Mouse (Mus musculus) G1E (cell line): ENCODE results near the gene Tmem101. TPM values are rescaled to one million over a fixed set of nuclear protein-coding genes. Genes with fewer than 3 reads are reported as not detected.
"Not testable (repeated sequence)": the region's sequence is repeated elsewhere in the genome, so short reads cannot be mapped to it uniquely, and the experiment has no call there.

Source experiments
- ATAC-seq: 2 replicates; pipeline ENCODE4 v1.8.0; 2016; ENCODE audit warnings: mild to moderate bottlenecking; ENCODE audit not compliant: insufficient number of reproducible peaks, poor library complexity, low FRiP score, severe bottlenecking; ENCODE audit errors: extremely low read depth
- DNase-seq: peaks from one replicate; pipeline ENCODE4 v3.0.0; 2012; ENCODE audit warnings: low spot score
- H3K27me3 ChIP-seq: 2 replicates; pipeline ENCODE4 v1.6.1; 2012; ENCODE audit warnings: mild to moderate bottlenecking, low read length, inconsistent platforms; ENCODE audit not compliant: insufficient read depth
- H3K36me3 ChIP-seq: replicated peaks from 2 replicates; pipeline ENCODE3; 2012; ENCODE audit warnings: mild to moderate bottlenecking, inconsistent platforms
- H3K4me1 ChIP-seq: 2 replicates; pipeline ENCODE4 v1.6.1; 2012; ENCODE audit warnings: low read depth, low read length, inconsistent platforms, mixed read lengths; ENCODE audit not compliant: insufficient read depth
- H3K4me3 ChIP-seq: 2 replicates; pipeline ENCODE4 v1.5.1; 2012; ENCODE audit warnings: low read depth, mild to moderate bottlenecking, inconsistent platforms, low read length, moderate library complexity, mixed read lengths
- H3K9me3 ChIP-seq: replicated peaks from 2 replicates; pipeline ENCODE4 v1.6.1; 2012; ENCODE audit warnings: inconsistent platforms
- CTCF ChIP-seq: IDR thresholded peaks from 2 replicates; pipeline ENCODE4 v1.5.1; 2012; ENCODE audit warnings: low read depth, low read length, inconsistent platforms, mixed read lengths
- GATA1 ChIP-seq: IDR thresholded peaks from 2 replicates; pipeline ENCODE4 v1.6.1; 2012; ENCODE audit warnings: borderline replicate concordance, low read length, inconsistent platforms, mixed read lengths
- GATA2 ChIP-seq: IDR thresholded peaks from 2 replicates; pipeline ENCODE4 v1.6.1; 2012; ENCODE audit warnings: low read depth, low read length, inconsistent platforms, borderline replicate concordance
- POLR2AphosphoS5 ChIP-seq: IDR thresholded peaks from 2 replicates; pipeline ENCODE4 v1.6.1; 2012; ENCODE audit warnings: low read depth, low read length, inconsistent platforms; ENCODE audit not compliant: insufficient replicate concordance
- TAL1 ChIP-seq: conservative IDR thresholded peaks from 2 replicates; pipeline ENCODE4 v1.6.1; 2012; ENCODE audit warnings: low read depth, low read length, inconsistent platforms, mixed read lengths
- polyA plus RNA-seq: library from polyadenylated mRNA; stranded (reverse); fragments of >175 nt; gene quantifications from 2 replicates; pipeline ENCODE4 v1.2.3, GENCODE M21; 2012
- total RNA-seq, 2 experiments: library from RNA; stranded (forward) in 1 of 2; stranded (reverse) in 1 of 2; fragments of 200-1000 nt in 1 of 2; fragments of >200 nt in 1 of 2; fragmentation: Nextera tagmentation in 1 of 2; gene quantifications; 2 replicates each; pipeline ENCODE4 v1.2.3; 2014 to 2017

Tmem101 gene
- total and polyA plus RNA-seq, 3 experiments: 10.2 to 16.7 (median 14.3) TPM

GRCm38 (mm10) chr11:102159781-102160180, 3.6 kb upstream of the Tmem101 start:
- Histone ChIP-seq H3K27me3 (no peaks in the 10 kb centered on the region), H3K9me3 (no peaks in the 10 kb centered on the region), H3K4me3 (no peak overlapping the region), H3K36me3 (peaks cover 54% of the 10 kb centered on the region), H3K4me1 (peaks cover 17% of the 10 kb centered on the region)
- DNase-seq: no peak
- no peak for TF ChIP-seq POLR2AphosphoS5
- TF ChIP-seq GATA1: no peak
- no peak for TF ChIP-seq GATA2
- no peak for TF ChIP-seq TAL1
- TF ChIP-seq CTCF: no peak
- no peak for ATAC-seq

GRCm38 (mm10) chr11:102158024-102158423, 1.8 kb upstream of the Tmem101 start:
- H3K9me3 ChIP-seq, DNase-seq, H3K4me3 ChIP-seq, H3K27me3 ChIP-seq, ATAC-seq: not testable (repeated sequence)
- Histone ChIP-seq H3K4me1 (peaks cover 23% of the 10 kb centered on the region), H3K36me3 (peaks cover 55% of the 10 kb centered on the region)

GRCm38 (mm10) chr11:102156786-102157089, 534 bp upstream of the Tmem101 start:
- H3K36me3 ChIP-seq: peaks cover 51% of the 10 kb centered on the region
- no peaks in the 10 kb centered on the region for H3K9me3 ChIP-seq
- TF ChIP-seq TAL1: no peak
- TF ChIP-seq CTCF: no peak
- no peak for TF ChIP-seq POLR2AphosphoS5
- TF ChIP-seq GATA1: no peak
- TF ChIP-seq GATA2: no peak
- H3K4me3 ChIP-seq: no peak overlapping the region; the same call in 1 of the 2 replicates
- ATAC-seq (no peak), DNase-seq (no peak)
- H3K4me1 ChIP-seq: peaks cover 23% of the 10 kb centered on the region
- H3K27me3 ChIP-seq: no peaks in the 10 kb centered on the region

GRCm38 (mm10) chr11:102147213-102147989, 8.8 kb downstream of the Tmem101 start:
- Histone ChIP-seq H3K27me3 (peaks cover 52% of the 10 kb centered on the region), H3K9me3 (peaks cover 9% of the 10 kb centered on the region), H3K36me3 (peaks cover 4% of the 10 kb centered on the region), H3K4me1 (peaks cover 14% of the 10 kb centered on the region), H3K4me3 (no peak overlapping the region)
- no peak for DNase-seq
- TF ChIP-seq POLR2AphosphoS5 (no peak), TAL1 (no peak), GATA1 (no peak), CTCF (no peak), GATA2 (no peak)
- no peak for ATAC-seq

GRCm38 (mm10) chr11:102146531-102146930, 9.7 kb downstream of the Tmem101 start:
- TF ChIP-seq TAL1 (no peak), GATA2 (no peak)
- DNase-seq (no peak), ATAC-seq (no peak)
- Histone ChIP-seq H3K9me3 (peaks cover 9% of the 10 kb centered on the region), H3K4me1 (peaks cover 14% of the 10 kb centered on the region), H3K27me3 (peaks cover 52% of the 10 kb centered on the region), H3K36me3 (peaks cover under 1% of the 10 kb centered on the region), H3K4me3 (no peak overlapping the region)

- TF ChIP-seq CTCF: no peak
- TF ChIP-seq GATA1: no peak
- TF ChIP-seq GATA2: no peak
- TF ChIP-seq POLR2AphosphoS5: no peak
- TF ChIP-seq TAL1: no peak
- peaks cover 52% of the 10 kb centered on the region for H3K27me3 ChIP-seq
Observed at GRCm38 (mm10) chr11:102146005-102146404, 10.2 kb downstream of the Tmem101 start.

GRCm38 (mm10) chr11:102145471-102146001, 10.7 kb downstream of the Tmem101 start, which contains the start of gene Nags:
Gene Nags, plus strand, starts transcription at chr11:102145513.
- ATAC-seq: no peak
- no peak for TF ChIP-seq TAL1
- TF ChIP-seq POLR2AphosphoS5: no peak
- TF ChIP-seq CTCF: no peak
- H3K36me3 ChIP-seq: no peaks in the 10 kb centered on the region
- DNase-seq: no peak
- H3K27me3 ChIP-seq: peaks cover 52% of the 10 kb centered on the region
- 0 out of 2 replicates have a peak within 1 kb of the TSS, but pooled peaks have one; percentile 7 for H3K4me3 ChIP-seq
- peaks cover 9% of the 10 kb centered on the region for H3K9me3 ChIP-seq
- H3K4me1 ChIP-seq: peaks cover 14% of the 10 kb centered on the region

More at GRCm38 (mm10) chr11:102146005-102146404, 10.2 kb downstream of the Tmem101 start:
- DNase-seq (no peak), ATAC-seq (no peak)
- no peaks in the 10 kb centered on the region for H3K36me3 ChIP-seq
- no peak overlapping the region for H3K4me3 ChIP-seq
- peaks cover 9% of the 10 kb centered on the region for H3K9me3 ChIP-seq
- peaks cover 14% of the 10 kb centered on the region for H3K4me1 ChIP-seq
